Mouse (Mus musculus) heart, postnatal 0 days (tissue): ENCODE measurements at regions not wholly inside any gene's neighbourhood (a gene's known extent, or its start where the extent isn't known, plus 50 kb on each side); places are given as distances from the start of the nearest gene placed in this dataset.

Experiments used
- CTCF ChIP-seq: IDR thresholded peaks from 2 replicates; pipeline ENCODE4 v1.5.1; 2016; ENCODE audit warnings: antibody characterized with exemption, control low read depth, low read depth
- EP300 ChIP-seq: IDR thresholded peaks from 2 replicates; pipeline ENCODE4 v1.6.1; 2016; ENCODE audit warnings: antibody characterized with exemption, low read depth

GRCm38 (mm10) chr13:111043637-111044036, 211.2 kb upstream of the Actbl2 start:
- no peak for TF ChIP-seq CTCF
- no peak for TF ChIP-seq EP300
